Mouse (Mus musculus): ENCODE results near the gene Hspb2.
A peak's percentile ranks its signal among the peaks of the same experiment; 100 is the strongest.

The Hspb2 gene

GRCm38 (mm10) chr9:50752054-50752602, at the start of gene Hspb2:
TSS of gene Hspb2 (minus strand) at chr9:50752354.
- no peak for DNase-seq (ENCODE audit: low spot score in 2 of 2)

- DNase-seq (ENCODE audit: low spot score in 2 of 2) = peak in 1 of 2 experiments; percentile 45
These were observed 48.8 kb upstream of the Hspb2 start for GRCm38 (mm10) chr9:50800985-50801384.

GRCm38 (mm10) chr9:50798368-50798767, 46.2 kb upstream of the Hspb2 start:
- no peak for DNase-seq (ENCODE audit: low spot score in 2 of 2)

GRCm38 (mm10) chr9:50797641-50798040, 45.5 kb upstream of the Hspb2 start:
- no peak for DNase-seq (ENCODE audit: low spot score in 2 of 2)

- DNase-seq (ENCODE audit: low spot score in 2 of 2) = no peak
These were observed 44.6 kb upstream of the Hspb2 start for GRCm38 (mm10) chr9:50796776-50797175.

GRCm38 (mm10) chr9:50795266-50795665, 43.1 kb upstream of the Hspb2 start:
- DNase-seq (ENCODE audit: low spot score in 2 of 2) = no peak

- peak; percentile 25 to 46 for DNase-seq (ENCODE audit: low spot score in 2 of 2)
These were observed 30.0 kb upstream of the Hspb2 start for GRCm38 (mm10) chr9:50782155-50782554.

- no peak for DNase-seq (ENCODE audit: low spot score in 2 of 2)
These were observed 24.1 kb upstream of the Hspb2 start for GRCm38 (mm10) chr9:50776162-50776760.

GRCm38 (mm10) chr9:50775662-50776126, 23.5 kb upstream of the Hspb2 start:
- no peak for DNase-seq (ENCODE audit: low spot score in 2 of 2)

- peak; percentile 90 to 94 for DNase-seq (ENCODE audit: low spot score in 2 of 2)
These were observed 22.9 kb upstream of the Hspb2 start, which contains the start of the genes Alg9 and 1110032A03Rik for GRCm38 (mm10) chr9:50774991-50775612. TSS of gene Alg9 (plus strand) at chr9:50775019. TSS of gene 1110032A03Rik (minus strand) at chr9:50775520.

- no peak for DNase-seq (ENCODE audit: low spot score in 2 of 2)
These were observed 21.9 kb upstream of the Hspb2 start for GRCm38 (mm10) chr9:50774026-50774462.

- DNase-seq (ENCODE audit: low spot score in 2 of 2) = no peak
These were observed 17.9 kb upstream of the Hspb2 start for GRCm38 (mm10) chr9:50770011-50770410.

GRCm38 (mm10) chr9:50768107-50769002, 16.2 kb upstream of the Hspb2 start, which contains the start of gene Fdxacb1:
TSS of gene Fdxacb1 (plus strand) at chr9:50768236.
- DNase-seq (ENCODE audit: low spot score in 2 of 2) = peak; percentile 99 to 100

GRCm38 (mm10) chr9:50767531-50768106, 15.5 kb upstream of the Hspb2 start:
- no peak for DNase-seq (ENCODE audit: low spot score in 2 of 2)

- no peak for DNase-seq (ENCODE audit: low spot score in 2 of 2)
These were observed 11.2 kb upstream of the Hspb2 start for GRCm38 (mm10) chr9:50763331-50763730.

- no peak for DNase-seq (ENCODE audit: low spot score in 2 of 2)
These were observed 9.5 kb upstream of the Hspb2 start for GRCm38 (mm10) chr9:50761520-50762243.

- DNase-seq (ENCODE audit: low spot score in 2 of 2) = no peak
These were observed 4.6 kb upstream of the Hspb2 start for GRCm38 (mm10) chr9:50756711-50757110.

GRCm38 (mm10) chr9:50753947-50754346, 1.8 kb upstream of the Hspb2 start:
- DNase-seq (ENCODE audit: low spot score in 2 of 2) = no peak

- peak; percentile 53 to 63 for DNase-seq (ENCODE audit: low spot score in 2 of 2)
These were observed 846 bp upstream of the Hspb2 start for GRCm38 (mm10) chr9:50752784-50753615.

GRCm38 (mm10) chr9:50751323-50751722, 831 bp downstream of the Hspb2 start, which contains the start of gene Cryab:
TSS of gene Cryab (plus strand) at chr9:50751325.
- no peak for DNase-seq (ENCODE audit: low spot score in 2 of 2)
